Mouse (Mus musculus) neural tube, embryonic 15.5 days (tissue): ENCODE results near the gene Ccdc86. TPM values are rescaled to one million over a fixed set of nuclear protein-coding genes. Genes with fewer than 3 reads are reported as not detected.

Experiments used
- ATAC-seq: fragments of 200-750 bp; cut with Nextera tagmentation; 2 replicates; pipeline ENCODE4 v1.8.0; 2017; ENCODE audit warnings: mild to moderate bottlenecking, moderate TSS enrichment, moderate library complexity; ENCODE audit not compliant: low FRiP score
- H3K27ac ChIP-seq: fragments of 300-500 bp; sonication (generic); replicated peaks from 2 replicates; pipeline ENCODE4 v1.5.1; 2015; ENCODE audit warnings: mild to moderate bottlenecking, inconsistent platforms
- H3K27me3 ChIP-seq: fragments of 300-500 bp; sonication (generic); replicated peaks from 2 replicates; pipeline ENCODE4 v1.6.1; 2015; ENCODE audit warnings: inconsistent platforms
- H3K36me3 ChIP-seq: fragments of 300-500 bp; sonication (generic); 2 replicates; pipeline ENCODE4 v1.6.1; 2015; ENCODE audit warnings: inconsistent platforms
- H3K4me1 ChIP-seq: fragments of 300-500 bp; sonication (generic); 2 replicates; pipeline ENCODE4 v1.6.1; 2015; ENCODE audit warnings: inconsistent platforms
- H3K4me2 ChIP-seq: fragments of 300-500 bp; sonication (generic); 2 replicates; pipeline ENCODE4 v1.6.1; 2015; ENCODE audit warnings: inconsistent platforms, mild to moderate bottlenecking, moderate library complexity
- H3K4me3 ChIP-seq: fragments of 300-500 bp; sonication (generic); replicated peaks from 2 replicates; pipeline ENCODE4 v1.5.1; 2015; ENCODE audit warnings: mild to moderate bottlenecking, inconsistent platforms
- H3K9ac ChIP-seq: fragments of 300-500 bp; sonication (generic); replicated peaks from 2 replicates; pipeline ENCODE4 v1.6.1; 2015; ENCODE audit warnings: mild to moderate bottlenecking, inconsistent platforms
- H3K9me3 ChIP-seq: fragments of 300-500 bp; sonication (generic); replicated peaks from 2 replicates; pipeline ENCODE4 v1.6.1; 2016; ENCODE audit warnings: inconsistent platforms
- WGBS: fragments of 180-500 bp; shearing (Covaris S2); methylation state at CpG from one replicate; pipeline ENCODE4 v1.1.7; 2015; ENCODE audit warnings: mixed read lengths; 5-methylcytosine and 5-hydroxymethylcytosine counted together
- polyA plus RNA-seq: library from polyadenylated mRNA; unstranded; fragments of >200 nt; fragmentation: Nextera tagmentation; extraction: Ambion mirVana; gene quantifications from 2 replicates; pipeline ENCODE4 v1.2.1, GENCODE M21; 2015

Ccdc86 gene
- polyA plus RNA-seq, 1 experiment from 2014 or later, result 12.7 TPM

DNA sequence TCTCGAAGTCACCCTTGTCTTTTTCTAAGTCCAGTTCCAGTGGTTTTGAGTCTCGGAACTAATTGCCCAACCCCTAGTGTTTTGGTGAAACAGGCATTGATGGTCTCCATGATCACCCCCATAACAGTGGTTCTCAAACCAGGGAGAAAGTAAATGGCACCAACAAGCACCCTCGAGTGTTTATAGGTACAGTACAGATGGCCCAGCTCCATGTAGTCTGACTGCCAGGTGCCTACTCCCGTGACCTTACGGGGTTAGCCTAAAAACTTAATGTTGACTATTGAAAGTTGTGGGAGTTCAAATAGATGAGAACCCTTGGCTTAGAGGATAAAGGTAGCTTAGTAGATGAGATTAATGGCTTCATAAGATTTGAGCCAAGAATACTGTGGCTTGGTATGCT, 48.0 kb downstream of the Ccdc86 start:
- no peaks in the 10 kb centered on the region for H3K9me3 ChIP-seq
- ATAC-seq, result no peak
- no peaks in the 10 kb centered on the region for H3K27me3 ChIP-seq
- peaks cover 17% of the 10 kb centered on the region for H3K4me1 ChIP-seq
- H3K36me3 ChIP-seq, result peaks cover 85% of the 10 kb centered on the region
- 94% methylated on average over 5 of the region's 5 CpGs for WGBS
- H3K9ac ChIP-seq, result no peak overlapping the region
- no peak overlapping the region for H3K4me2 ChIP-seq
- no peak overlapping the region for H3K27ac ChIP-seq
- H3K4me3 ChIP-seq, result no peak overlapping the region

DNA sequence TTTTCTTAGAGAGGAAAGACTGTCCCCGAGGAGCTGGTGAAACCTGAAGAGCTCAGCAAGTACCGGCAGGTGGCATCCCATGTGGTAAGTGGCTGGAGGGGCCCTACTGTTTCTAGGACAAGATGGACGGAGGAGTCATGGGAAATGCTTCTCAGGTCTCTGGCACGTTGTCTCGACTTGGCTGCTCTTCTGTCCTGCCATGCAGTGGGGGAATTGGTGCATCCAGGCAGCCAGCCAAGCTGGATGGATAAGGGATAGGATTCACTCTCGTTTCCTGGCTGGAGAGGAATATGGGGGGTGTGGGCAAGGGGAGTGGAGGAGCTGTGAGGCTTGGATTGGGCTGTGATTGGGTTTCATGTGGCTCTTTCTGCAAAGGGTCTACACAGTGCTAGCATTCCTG, 48.8 kb downstream of the Ccdc86 start:
- Histone ChIP-seq H3K4me3 (no peak overlapping the region), H3K4me2 (no peak overlapping the region), H3K9ac (no peak overlapping the region), H3K36me3 (peaks cover 78% of the 10 kb centered on the region), H3K27ac (no peak overlapping the region), H3K27me3 (no peaks in the 10 kb centered on the region), H3K4me1 (peaks cover 20% of the 10 kb centered on the region), H3K9me3 (no peaks in the 10 kb centered on the region)
- 80% methylated on average over 6 of the region's 6 CpGs for WGBS
- no peak for ATAC-seq

DNA sequence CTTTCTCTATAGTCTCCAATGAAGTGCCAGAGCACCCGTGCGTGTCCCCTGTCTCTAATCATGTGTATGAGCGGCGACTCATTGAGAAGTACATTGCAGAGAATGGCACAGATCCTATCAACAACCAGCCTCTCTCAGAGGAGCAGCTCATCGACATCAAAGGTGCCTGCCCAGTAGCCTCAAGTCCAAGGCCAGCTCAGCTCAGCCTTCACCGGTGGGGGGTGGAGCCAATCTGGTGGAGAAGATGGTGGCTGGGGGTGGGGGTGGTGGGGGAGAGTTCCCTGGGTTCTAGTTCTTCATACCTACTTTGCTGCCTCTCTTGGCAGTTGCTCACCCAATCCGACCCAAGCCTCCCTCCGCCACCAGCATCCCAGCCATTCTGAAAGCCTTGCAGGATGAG, 51.6 kb downstream of the Ccdc86 start:
- Histone ChIP-seq H3K9me3 (no peaks in the 10 kb centered on the region), H3K9ac (no peak overlapping the region), H3K27me3 (no peaks in the 10 kb centered on the region), H3K4me1 (peaks cover 24% of the 10 kb centered on the region), H3K36me3 (peaks cover 50% of the 10 kb centered on the region), H3K4me2 (no peak overlapping the region; the same call in 1 of the 2 replicates), H3K27ac (no peak overlapping the region), H3K4me3 (no peak overlapping the region)
- WGBS, result 90% methylated on average over 8 of the region's 8 CpGs
- ATAC-seq, result no peak

DNA sequence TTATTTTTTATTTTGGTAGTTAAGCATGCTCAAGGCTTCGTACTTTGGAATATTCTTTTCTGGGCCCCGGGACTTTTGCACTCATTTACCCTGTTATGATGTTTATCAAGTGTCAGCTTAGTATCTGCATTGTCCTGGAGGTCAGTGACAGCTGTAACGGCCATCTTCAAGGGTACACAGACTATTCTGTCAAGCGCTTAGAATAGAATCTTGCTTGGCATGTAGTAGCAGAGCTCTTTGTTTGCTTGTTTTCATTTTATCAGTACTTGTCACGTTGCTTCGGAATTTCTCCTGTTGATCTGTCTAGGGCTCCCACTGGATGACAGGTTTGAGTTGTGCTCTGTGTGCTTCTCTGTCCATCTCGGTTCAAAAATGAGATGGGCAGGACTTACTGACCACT, 52.2 kb downstream of the Ccdc86 start:
- peaks cover 24% of the 10 kb centered on the region for H3K4me1 ChIP-seq
- peak overlapping the region; percentile 85 for H3K4me3 ChIP-seq
- no peak overlapping the region for H3K27ac ChIP-seq
- WGBS, result 85% methylated on average over 7 of the region's 7 CpGs
- H3K36me3 ChIP-seq, result peaks cover 44% of the 10 kb centered on the region
- peak overlapping the region; percentile 90 for H3K9ac ChIP-seq
- ATAC-seq, result no peak
- H3K9me3 ChIP-seq, result no peaks in the 10 kb centered on the region
- H3K27me3 ChIP-seq, result no peaks in the 10 kb centered on the region
- H3K4me2 ChIP-seq, result peak overlapping the region; percentile 85

DNA sequence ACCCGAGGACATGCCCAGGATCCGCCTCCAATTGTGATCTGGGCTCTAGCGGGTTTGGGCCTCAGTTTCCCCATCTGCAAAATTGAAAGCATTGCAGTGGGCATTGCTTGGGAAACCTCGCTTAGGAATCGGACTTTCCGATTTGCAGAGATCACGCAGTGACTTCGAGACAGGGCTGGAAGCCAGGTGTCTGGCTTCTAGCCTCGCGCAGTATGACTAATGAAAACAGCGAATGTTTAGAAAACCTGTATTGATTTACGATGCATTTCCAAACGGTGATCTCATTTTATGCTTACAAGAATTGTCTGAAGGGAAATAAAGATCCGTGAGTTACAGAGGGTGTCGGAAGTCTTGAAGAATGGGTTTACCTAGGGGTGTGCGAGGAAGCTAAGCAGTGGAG, 53.4 kb downstream of the Ccdc86 start:
- Histone ChIP-seq H3K27ac (peak overlapping the region; percentile 90), H3K9ac (peak overlapping the region; percentile 90), H3K4me2 (peak overlapping the region; percentile 85), H3K9me3 (no peaks in the 10 kb centered on the region), H3K4me3 (peak overlapping the region; percentile 85), H3K36me3 (peaks cover 33% of the 10 kb centered on the region), H3K27me3 (no peaks in the 10 kb centered on the region), H3K4me1 (peaks cover 24% of the 10 kb centered on the region)
- ATAC-seq, result peak; percentile 4; the same call in 1 of the 2 replicates
- WGBS, result 1% methylated on average over 16 of the region's 16 CpGs

DNA sequence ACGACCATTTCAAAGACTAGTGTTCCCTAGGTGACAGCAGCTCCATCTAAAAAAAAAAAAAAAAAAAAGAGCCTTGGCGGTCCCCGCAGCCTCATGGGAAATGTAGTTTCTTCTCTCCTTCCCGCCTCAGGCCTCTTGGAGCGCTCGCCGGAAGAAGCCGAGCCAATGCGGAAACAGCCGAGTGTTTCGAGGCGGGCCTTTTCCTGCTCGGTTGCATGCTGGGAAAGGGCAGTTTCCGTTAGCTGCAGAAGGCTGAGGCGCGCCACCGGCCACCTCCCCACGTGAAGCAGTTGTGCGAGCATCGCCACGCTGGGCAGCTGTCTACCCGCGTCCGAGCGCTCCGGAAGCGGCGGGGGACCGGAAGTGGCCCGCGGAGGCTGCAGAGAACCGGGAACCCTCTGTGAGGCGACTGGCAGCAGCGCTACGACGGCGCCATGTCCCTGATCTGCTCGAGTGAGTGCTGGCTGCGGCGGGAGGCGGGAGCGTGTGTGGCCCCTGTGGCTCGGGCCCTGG, 54.0 kb downstream of the Ccdc86 start, which contains the start of gene Prpf19:
TSS of gene Prpf19 (plus strand) at position 216 of the 513 bp plus-strand sequence.
- WGBS, result under 1% methylated on average over 43 of the region's 43 CpGs
- peaks cover 26% of the 10 kb centered on the region for H3K36me3 ChIP-seq
- H3K9me3 ChIP-seq, result no peaks in the 10 kb centered on the region
- peak; percentile 96 for ATAC-seq
- H3K4me1 ChIP-seq, result peaks cover 24% of the 10 kb centered on the region
- H3K9ac ChIP-seq, result peak within 1 kb of the TSS; percentile 90
- H3K27me3 ChIP-seq, result no peaks in the 10 kb centered on the region
- peak within 1 kb of the TSS; percentile 90 for H3K27ac ChIP-seq
- peak within 1 kb of the TSS; percentile 85 for H3K4me3 ChIP-seq
- H3K4me2 ChIP-seq, result peak within 1 kb of the TSS; percentile 85

DNA sequence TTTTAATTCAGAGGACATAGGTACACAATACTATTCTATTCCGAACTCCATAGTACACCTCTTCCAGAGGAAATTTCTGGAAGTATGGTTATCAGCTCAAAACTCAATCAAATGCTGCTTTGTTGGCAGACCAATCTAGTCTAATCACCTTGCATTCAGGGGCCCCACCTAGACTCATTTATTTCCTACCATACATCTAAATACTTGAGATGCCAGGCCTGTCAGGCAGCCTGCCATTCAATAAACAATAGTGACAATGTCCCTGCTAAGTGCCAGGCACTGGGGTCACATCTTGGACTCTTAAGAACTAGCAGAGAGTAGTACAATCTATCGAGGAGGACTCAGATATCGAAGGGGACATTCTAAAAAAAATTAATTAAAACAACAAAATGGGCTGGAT, 56.9 kb downstream of the Ccdc86 start:
- no peak for ATAC-seq
- Histone ChIP-seq H3K9ac (no peak overlapping the region), H3K4me1 (peaks cover 18% of the 10 kb centered on the region), H3K9me3 (no peaks in the 10 kb centered on the region), H3K4me2 (no peak overlapping the region), H3K36me3 (no peaks in the 10 kb centered on the region), H3K27me3 (no peaks in the 10 kb centered on the region), H3K4me3 (no peak overlapping the region), H3K27ac (no peak overlapping the region)
- 94% methylated on average over 3 of the region's 3 CpGs for WGBS

Other genes starting within 250 kb of the Ccdc86 start
- gene Cd5, start 210.3 kb downstream of the Ccdc86 start, polyA plus RNA-seq, result 0.08 and 1.3 TPM in 2 replicates
- 0.74 TPM in 1 of 2 replicates, not detected in the other for gene Cd6, start 119.2 kb downstream of the Ccdc86 start, polyA plus RNA-seq
- gene Slc15a3, start 109.5 kb downstream of the Ccdc86 start, polyA plus RNA-seq, result 0.27 and 0.55 TPM in 2 replicates
- gene Tmem132a, start 79.3 kb downstream of the Ccdc86 start, polyA plus RNA-seq, result 141 and 167 TPM in 2 replicates
- gene Tmem109, start 67.3 kb downstream of the Ccdc86 start, polyA plus RNA-seq, result 44.5 and 53.6 TPM in 2 replicates
- gene Prpf19, start 54.0 kb downstream of the Ccdc86 start, polyA plus RNA-seq, result 41.6 and 42.7 TPM in 2 replicates
- 0.18 and 0.44 TPM in 2 replicates for gene Zp1, start 28.6 kb downstream of the Ccdc86 start, polyA plus RNA-seq
- 0.19 TPM in 1 of 2 replicates, not detected in the other for gene Ptgdr2, start 12.1 kb downstream of the Ccdc86 start, polyA plus RNA-seq
- gene Ms4a10, start 25.4 kb upstream of the Ccdc86 start, polyA plus RNA-seq, result 1.0 TPM in 1 of 2 replicates, not detected in the other
- gene Ms4a15, start 44.0 kb upstream of the Ccdc86 start, polyA plus RNA-seq, result not detected in 2 replicates
- 1.6 TPM in 1 of 2 replicates, not detected in the other for gene Ms4a18, start 68.8 kb upstream of the Ccdc86 start, polyA plus RNA-seq
- 2.3 TPM in 1 of 2 replicates, not detected in the other for gene Ms4a8a, start 131.8 kb upstream of the Ccdc86 start, polyA plus RNA-seq
- not detected in 2 replicates for gene 1700017D01Rik, start 181.6 kb upstream of the Ccdc86 start, polyA plus RNA-seq
- gene 1700025F22Rik, start 216.1 kb upstream of the Ccdc86 start, polyA plus RNA-seq, result not detected in 2 replicates
- gene Ms4a13, start 247.5 kb upstream of the Ccdc86 start, polyA plus RNA-seq, result not detected in 2 replicates